Mouse (Mus musculus): ENCODE data around the gene Uba52. TPM values are rescaled to one million over a fixed set of nuclear protein-coding genes. Genes with fewer than 3 reads are reported as not detected.

Gene Uba52
- polyA plus RNA-seq, 1 experiment from 2014 or later = 879 TPM

GRCm38 (mm10) chr8:70541081-70541480 is 30.5 kb upstream of the Uba52 start:
- Histone ChIP-seq H3K27ac (no peak overlapping the region), H3K4me3 (peak overlapping the region; percentile 88), H3K9me3 (no peaks in the 10 kb centered on the region), H3K27me3 (ENCODE audit: poor library complexity, severe bottlenecking) (no peaks in the 10 kb centered on the region), H3K36me3 (replicated peaks) (peaks cover 19% of the 10 kb centered on the region), H3K4me1 (peaks cover 44% of the 10 kb centered on the region)
- WGBS = 87% methylated on average over 5 of the region's 5 CpGs
- DNase-seq (ENCODE audit: extremely low spot score, low spot score) = no peak

GRCm38 (mm10) chr8:70540507-70541071 is 30.0 kb upstream of the Uba52 start:
- WGBS = 62% methylated on average over 7 of the region's 7 CpGs
- Histone ChIP-seq H3K4me1 (peaks cover 44% of the 10 kb centered on the region), H3K27ac (peak overlapping the region; percentile 92), H3K4me3 (peak overlapping the region; percentile 88), H3K36me3 (replicated peaks) (peaks cover 24% of the 10 kb centered on the region), H3K9me3 (no peaks in the 10 kb centered on the region), H3K27me3 (ENCODE audit: poor library complexity, severe bottlenecking) (no peaks in the 10 kb centered on the region)
- no peak for DNase-seq (ENCODE audit: extremely low spot score, low spot score)

GRCm38 (mm10) chr8:70540013-70540506 is 29.5 kb upstream of the Uba52 start:
- peak overlapping the region; percentile 92 for H3K27ac ChIP-seq
- peaks cover 44% of the 10 kb centered on the region for H3K4me1 ChIP-seq
- no peak for DNase-seq (ENCODE audit: extremely low spot score, low spot score)

GRCm38 (mm10) chr8:70539077-70539813 is 28.6 kb upstream of the Uba52 start, which contains the start of gene Ell:
TSS of gene Ell (plus strand) at chr8:70539457.
- DNase-seq (ENCODE audit: extremely low spot score, low spot score) = peak; percentile 99
- under 1% methylated on average over 57 of the region's 58 CpGs for WGBS
- H3K36me3 ChIP-seq (replicated peaks) = peaks cover 34% of the 10 kb centered on the region
- no peaks in the 10 kb centered on the region for H3K9me3 ChIP-seq
- no peaks in the 10 kb centered on the region for H3K27me3 ChIP-seq (ENCODE audit: poor library complexity, severe bottlenecking)
- peaks cover 41% of the 10 kb centered on the region for H3K4me1 ChIP-seq
- peak within 1 kb of the TSS; percentile 92 for H3K27ac ChIP-seq
- H3K4me3 ChIP-seq = peak within 1 kb of the TSS; percentile 88

More at GRCm38 (mm10) chr8:70540013-70540506, 29.5 kb upstream of the Uba52 start:
- Histone ChIP-seq H3K4me3 (peak overlapping the region; percentile 88), H3K9me3 (no peaks in the 10 kb centered on the region), H3K27me3 (ENCODE audit: poor library complexity, severe bottlenecking) (no peaks in the 10 kb centered on the region), H3K36me3 (replicated peaks) (peaks cover 26% of the 10 kb centered on the region)
- WGBS = 18% methylated on average over 4 of the region's 4 CpGs

GRCm38 (mm10) chr8:70538633-70539076 is 28.1 kb upstream of the Uba52 start:
- DNase-seq (ENCODE audit: extremely low spot score, low spot score) = peak; percentile 100
- Histone ChIP-seq H3K4me3 (peak overlapping the region; percentile 88), H3K27me3 (ENCODE audit: poor library complexity, severe bottlenecking) (no peaks in the 10 kb centered on the region), H3K4me1 (peaks cover 35% of the 10 kb centered on the region), H3K36me3 (replicated peaks) (peaks cover 40% of the 10 kb centered on the region), H3K9me3 (no peaks in the 10 kb centered on the region), H3K27ac (peak overlapping the region; percentile 92)
- WGBS = under 1% methylated on average over 32 of the region's 32 CpGs

- H3K4me1 ChIP-seq = peaks cover 33% of the 10 kb centered on the region
- peaks cover 46% of the 10 kb centered on the region for H3K36me3 ChIP-seq (replicated peaks)
- peak; percentile 57 for DNase-seq (ENCODE audit: extremely low spot score, low spot score)
- WGBS = 16% methylated on average over 24 of the region's 24 CpGs
- H3K27ac ChIP-seq = peak overlapping the region; percentile 92
- H3K27me3 ChIP-seq (ENCODE audit: poor library complexity, severe bottlenecking) = no peaks in the 10 kb centered on the region
- peak overlapping the region; percentile 88 for H3K4me3 ChIP-seq
- no peaks in the 10 kb centered on the region for H3K9me3 ChIP-seq
Observed at GRCm38 (mm10) chr8:70538024-70538579, 27.5 kb upstream of the Uba52 start.

- Histone ChIP-seq H3K9me3 (no peaks in the 10 kb centered on the region), H3K4me3 (no peak overlapping the region; the same call in 1 of the 2 replicates), H3K36me3 (replicated peaks) (peaks cover 70% of the 10 kb centered on the region), H3K27me3 (ENCODE audit: poor library complexity, severe bottlenecking) (no peaks in the 10 kb centered on the region), H3K4me1 (peaks cover 21% of the 10 kb centered on the region), H3K27ac (no peak overlapping the region)
- 93% methylated on average over 2 of the region's 2 CpGs for WGBS
- no peak for DNase-seq (ENCODE audit: extremely low spot score, low spot score)
Observed at GRCm38 (mm10) chr8:70535701-70536100, 25.1 kb upstream of the Uba52 start.

GRCm38 (mm10) chr8:70535221-70535620 is 24.6 kb upstream of the Uba52 start:
- no peak for DNase-seq (ENCODE audit: extremely low spot score, low spot score)
- Histone ChIP-seq H3K4me1 (peaks cover 16% of the 10 kb centered on the region), H3K4me3 (no peak overlapping the region; the same call in 1 of the 2 replicates), H3K27me3 (ENCODE audit: poor library complexity, severe bottlenecking) (no peaks in the 10 kb centered on the region), H3K9me3 (no peaks in the 10 kb centered on the region), H3K27ac (no peak overlapping the region), H3K36me3 (replicated peaks) (peaks cover 75% of the 10 kb centered on the region)
- 96% methylated on average over 3 of the region's 3 CpGs for WGBS

- H3K9me3 ChIP-seq = no peaks in the 10 kb centered on the region
- H3K27ac ChIP-seq = 0 out of 2 replicates have a peak overlapping the region, but pooled peaks have one; percentile 30
- peaks cover 84% of the 10 kb centered on the region for H3K36me3 ChIP-seq (replicated peaks)
- DNase-seq (ENCODE audit: extremely low spot score, low spot score) = no peak
- WGBS = 95% methylated on average over 12 of the region's 12 CpGs
- H3K4me3 ChIP-seq = no peak overlapping the region
- peaks cover 15% of the 10 kb centered on the region for H3K4me1 ChIP-seq
- H3K27me3 ChIP-seq (ENCODE audit: poor library complexity, severe bottlenecking) = no peaks in the 10 kb centered on the region
Observed at GRCm38 (mm10) chr8:70534281-70534680, 23.7 kb upstream of the Uba52 start.

GRCm38 (mm10) chr8:70530314-70530713 is 19.7 kb upstream of the Uba52 start:
- WGBS = 94% methylated on average over 2 of the region's 2 CpGs
- no peak for DNase-seq (ENCODE audit: extremely low spot score, low spot score)
- Histone ChIP-seq H3K27me3 (ENCODE audit: poor library complexity, severe bottlenecking) (no peaks in the 10 kb centered on the region), H3K27ac (no peak overlapping the region), H3K36me3 (replicated peaks) (peaks cover 61% of the 10 kb centered on the region), H3K4me3 (no peak overlapping the region), H3K4me1 (peaks cover 28% of the 10 kb centered on the region), H3K9me3 (no peaks in the 10 kb centered on the region)

- peaks cover 56% of the 10 kb centered on the region for H3K36me3 ChIP-seq (replicated peaks)
- DNase-seq (ENCODE audit: extremely low spot score, low spot score) = no peak
- peak overlapping the region; percentile 11; the same call in 1 of the 2 replicates for H3K4me3 ChIP-seq
- H3K9me3 ChIP-seq = no peaks in the 10 kb centered on the region
- WGBS = 96% methylated on average over 3 of the region's 3 CpGs
- H3K27me3 ChIP-seq (ENCODE audit: poor library complexity, severe bottlenecking) = no peaks in the 10 kb centered on the region
- H3K27ac ChIP-seq = no peak overlapping the region
- H3K4me1 ChIP-seq = peaks cover 28% of the 10 kb centered on the region
Observed at GRCm38 (mm10) chr8:70529741-70530161, 19.1 kb upstream of the Uba52 start.

- 85% methylated on average over 5 of the region's 5 CpGs for WGBS
- no peaks in the 10 kb centered on the region for H3K27me3 ChIP-seq (ENCODE audit: poor library complexity, severe bottlenecking)
- DNase-seq (ENCODE audit: extremely low spot score, low spot score) = no peak
- peak overlapping the region; percentile 11; the same call in 1 of the 2 replicates for H3K4me3 ChIP-seq
- no peaks in the 10 kb centered on the region for H3K9me3 ChIP-seq
- H3K27ac ChIP-seq = no peak overlapping the region
- H3K4me1 ChIP-seq = peaks cover 28% of the 10 kb centered on the region
- peaks cover 51% of the 10 kb centered on the region for H3K36me3 ChIP-seq (replicated peaks)
Observed at GRCm38 (mm10) chr8:70529299-70529698, 18.7 kb upstream of the Uba52 start.
